Mouse (Mus musculus) kidney, postnatal 25 days (tissue): ENCODE measurements around the gene Phlpp1.
A peak's percentile ranks its signal among the peaks of the same experiment; 100 is the strongest.

ENCODE experiments used
- DNase-seq, 2 experiments: peaks; one replicate each; pipeline ENCODE4 v3.0.0; 2021; ENCODE audit warnings: mixed read lengths in 2 of 2

The Phlpp1 gene

DNA sequence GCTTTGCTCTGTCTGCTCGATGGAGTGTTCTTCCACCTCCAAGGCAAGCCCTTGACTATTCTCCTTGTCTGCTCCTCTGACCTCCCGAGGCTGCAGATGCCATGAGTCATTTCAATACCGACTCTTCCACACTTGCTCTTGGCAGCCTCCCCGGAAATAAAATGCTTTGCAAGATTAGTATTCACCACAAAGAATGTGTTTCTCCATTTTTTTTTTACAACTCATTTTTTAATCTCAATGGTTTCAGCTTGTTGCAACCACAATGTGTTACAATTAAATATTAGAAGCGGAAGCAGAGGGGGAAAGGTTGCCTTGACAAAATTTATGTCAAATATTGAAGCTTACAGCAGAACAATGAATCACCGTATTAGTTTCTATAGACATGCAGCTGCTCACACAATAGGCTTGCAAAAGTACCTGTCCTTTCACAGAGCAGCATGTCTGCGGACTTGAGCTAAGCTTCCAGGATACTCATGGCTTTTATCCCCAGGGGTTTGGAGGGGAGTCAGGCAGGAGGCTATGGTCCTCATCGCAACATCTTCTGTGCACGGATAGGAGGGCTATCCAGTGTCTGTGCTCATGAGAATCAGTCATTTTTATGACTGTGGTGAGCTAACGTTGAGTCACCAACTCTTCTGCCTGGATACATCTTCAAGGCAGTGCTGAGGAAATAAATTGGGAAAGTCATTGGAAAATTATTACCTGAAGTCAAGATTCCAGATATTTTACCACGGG is 229.5 kb downstream of the Phlpp1 start:
- DNase-seq = peak in 1 of 2 experiments; percentile 48

GRCm38 (mm10) chr1:106403011-106403501 is 231.5 kb downstream of the Phlpp1 start:
- no peak for DNase-seq

DNA sequence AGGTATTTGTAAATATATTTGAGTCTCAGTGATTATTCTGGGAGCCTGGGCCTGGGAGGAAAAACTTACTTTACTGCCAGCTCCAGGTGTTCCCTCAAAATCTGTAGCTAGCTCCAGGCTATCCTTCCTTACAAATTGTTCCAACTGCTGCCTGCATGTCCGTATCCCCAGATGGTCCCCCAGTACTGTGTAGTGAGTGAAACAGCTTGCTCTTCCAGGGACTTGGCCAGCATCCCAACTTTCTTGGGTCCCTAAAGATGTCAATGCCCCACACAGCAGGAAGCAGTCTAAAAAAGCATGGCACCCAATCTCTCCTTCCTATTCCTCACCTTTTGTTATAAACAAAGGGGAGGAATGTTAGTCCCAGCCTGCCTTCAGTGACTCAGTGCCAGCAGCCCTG is 235.3 kb downstream of the Phlpp1 start:
- no peak for DNase-seq

DNA sequence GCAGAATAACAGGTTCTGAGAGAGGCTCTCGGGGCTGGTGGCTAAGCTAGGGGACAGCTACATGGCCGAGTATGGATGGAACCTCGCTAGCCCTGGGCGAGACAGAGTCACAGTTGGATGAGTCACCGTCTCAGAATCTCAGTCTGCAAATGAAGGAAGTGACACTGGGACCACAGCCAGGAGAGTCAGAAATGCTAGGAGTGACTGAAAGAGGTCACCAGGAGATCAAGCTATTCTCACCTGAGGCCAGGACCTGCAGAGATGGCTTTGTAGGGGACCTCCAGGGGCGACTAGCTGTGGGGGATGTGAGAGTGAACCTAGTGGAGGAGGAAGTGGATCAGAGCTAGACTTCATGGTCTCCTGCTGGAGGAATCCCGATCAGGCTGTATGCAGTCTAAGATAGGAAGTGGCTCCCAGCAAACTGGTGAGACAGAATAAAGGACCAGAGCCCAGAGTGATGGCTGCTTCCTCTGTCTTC is 236.4 kb downstream of the Phlpp1 start:
- DNase-seq = peak; percentile 50 to 64

GRCm38 (mm10) chr1:106410858-106411257 is 239.3 kb downstream of the Phlpp1 start:
- no peak for DNase-seq

DNA sequence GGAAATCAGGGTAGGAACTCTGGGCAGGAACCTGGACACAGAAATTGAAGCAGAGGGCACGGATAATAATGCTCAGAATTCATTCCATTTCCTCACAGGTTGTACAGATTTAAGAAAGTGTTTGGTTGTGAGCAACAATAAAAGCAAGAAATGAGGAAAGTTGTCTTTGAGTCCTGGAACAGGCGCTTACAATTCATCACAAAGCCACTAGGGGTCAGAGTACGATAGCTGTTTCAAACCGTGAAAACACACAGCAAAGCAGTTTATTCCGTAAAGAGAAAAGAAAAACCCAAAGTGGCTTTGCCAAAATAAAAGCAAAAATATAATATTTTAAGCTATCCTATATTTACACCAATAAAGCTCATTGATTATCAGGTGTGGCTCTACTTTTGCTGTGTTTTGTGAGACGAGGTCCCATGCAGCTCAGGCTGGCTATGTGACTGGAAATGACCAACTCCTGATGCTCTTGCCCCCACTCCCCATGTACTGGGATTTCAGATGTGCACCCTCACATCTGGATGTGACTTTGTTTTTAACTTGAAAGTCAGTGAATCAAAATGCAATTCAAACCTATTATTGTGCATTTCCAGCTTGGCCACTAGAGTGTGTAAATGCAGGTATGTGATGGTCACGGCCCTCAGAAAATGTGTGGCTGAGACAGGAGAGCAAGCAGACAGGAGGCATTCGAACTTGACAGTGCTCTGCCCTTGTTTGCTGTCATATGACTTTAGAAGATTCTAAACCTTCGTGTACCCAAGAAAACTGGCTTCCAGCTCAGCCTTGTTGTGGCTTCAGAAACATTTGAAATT is 253.8 kb downstream of the Phlpp1 start:
- DNase-seq = peak in 1 of 2 experiments; percentile 68

DNA sequence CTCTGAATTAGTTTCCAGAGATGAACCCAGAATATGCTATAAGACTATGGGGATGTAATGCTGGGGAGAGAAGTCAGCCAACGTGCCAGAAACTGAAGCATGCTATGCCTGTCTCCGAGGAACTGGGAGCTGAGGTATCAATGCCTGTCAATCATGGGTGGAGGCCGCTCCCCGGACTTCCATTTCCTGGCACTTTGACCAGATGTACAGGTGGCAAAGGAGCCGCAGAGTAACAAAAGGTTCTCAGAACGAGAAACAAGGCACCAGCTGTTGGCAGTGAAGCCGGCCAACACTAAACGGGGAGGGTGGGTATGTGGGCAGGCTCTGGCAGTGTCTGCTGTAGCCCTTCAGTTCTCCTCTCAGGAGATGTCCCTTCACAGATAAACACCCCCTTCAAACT is 256.6 kb downstream of the Phlpp1 start:
- DNase-seq = no peak

DNA sequence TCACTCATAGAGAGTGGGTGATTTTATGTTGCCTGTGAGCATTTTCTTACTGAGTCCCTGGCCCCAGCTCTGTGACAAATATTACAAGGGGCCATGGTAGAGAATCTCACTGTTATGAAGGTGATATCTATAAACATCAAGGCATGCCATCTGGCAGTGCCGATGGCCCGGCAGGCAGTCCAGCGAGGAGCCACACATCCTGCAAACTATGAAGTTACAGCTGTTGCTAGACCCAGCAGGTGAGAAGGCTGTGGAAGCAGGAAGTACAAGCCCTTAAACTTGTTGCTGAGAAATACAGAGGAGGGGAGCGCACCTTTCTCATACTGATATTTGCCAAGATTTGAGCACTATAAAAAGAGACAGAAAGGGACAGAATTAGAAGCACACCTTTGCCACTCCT is 257.0 kb downstream of the Phlpp1 start:
- DNase-seq = no peak

DNA sequence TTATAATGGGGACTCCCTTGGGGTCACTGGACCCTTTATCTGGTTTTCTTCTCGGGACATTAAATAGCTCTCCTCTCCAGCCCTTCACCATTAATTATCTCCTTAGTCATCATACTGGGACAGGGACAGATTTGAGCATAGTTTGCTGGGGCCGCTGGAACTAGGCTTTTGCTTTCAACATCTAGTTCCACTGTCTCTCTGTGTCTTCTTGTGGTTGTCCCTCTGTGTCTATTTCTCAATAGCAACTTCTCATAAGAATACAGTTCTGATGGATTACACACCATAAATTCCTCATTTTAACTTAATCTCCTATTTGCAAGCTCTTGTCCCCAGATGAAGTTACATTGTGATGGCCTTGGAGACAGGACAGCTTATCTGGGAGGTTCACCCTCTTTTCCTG is 262.0 kb downstream of the Phlpp1 start:
- DNase-seq = no peak
